Mouse (Mus musculus): Measurements from ENCODE around the gene Nusap1. TPM values are rescaled to one million over a fixed set of nuclear protein-coding genes. Genes with fewer than 3 reads are reported as not detected.
"Not testable (repeated sequence)": the region's sequence is repeated elsewhere in the genome, so short reads cannot be mapped to it uniquely, and the experiment has no call there.

The Nusap1 gene
- polyA plus RNA-seq, 1 experiment from 2014 or later: 18.7 TPM

- Histone ChIP-seq H3K4me1 (replicated peaks; ENCODE audit: control insufficient read depth, insufficient read depth, low read length) (0 out of 2 replicates have a peak, but pooled peaks cover 2% of the 10 kb centered on the region), H3K9me3 (ENCODE audit: control insufficient read depth) (no peaks in the 10 kb centered on the region), H3K36me3 (ENCODE audit: control insufficient read depth, insufficient read depth) (peaks cover 2% of the 10 kb centered on the region; the same call in 1 of the 2 replicates), H3K27me3 (replicated peaks; ENCODE audit: control insufficient read depth, insufficient read depth, low read length) (no peaks in the 10 kb centered on the region), H3K4me3 (ENCODE audit: low read depth, low read length) (no peak overlapping the region), H3K9ac (ENCODE audit: low read depth, low read length) (no peak overlapping the region), H3K27ac (ENCODE audit: low read depth, low read length) (no peak overlapping the region), H3K4me2 (replicated peaks; ENCODE audit: low read depth) (no peak overlapping the region)
- peak; percentile 57 for TF ChIP-seq CTCF (IDR thresholded peaks at IDR 0.05; ENCODE audit: low read depth)
- 88% methylated on average over 3 of the region's 3 CpGs for WGBS
- ATAC-seq: no peak
These were observed 26.9 kb upstream of the Nusap1 start for GRCm38 (mm10) chr2:119591247-119591646.

DNA sequence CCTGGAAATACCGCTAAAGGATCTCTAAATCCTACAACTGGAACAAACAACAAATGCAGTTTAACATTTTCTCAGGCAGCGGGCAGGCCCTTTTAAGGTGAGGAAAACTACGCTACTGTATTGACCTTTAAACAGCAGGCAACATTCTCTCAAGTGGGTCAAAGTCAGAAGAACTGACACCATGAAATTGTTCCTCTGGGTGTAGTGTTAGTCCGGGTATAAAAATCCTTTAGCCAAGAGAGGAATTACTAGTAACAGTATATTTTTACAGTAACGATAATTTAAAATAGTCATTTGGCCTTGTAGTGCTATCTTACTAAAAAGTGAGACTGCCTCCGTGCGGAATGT, 24.4 kb upstream of the Nusap1 start:
- H3K27ac ChIP-seq (ENCODE audit: low read depth, low read length): peak overlapping the region; percentile 94
- ATAC-seq: peak; percentile 60
- peak overlapping the region; percentile 88 for H3K4me3 ChIP-seq (ENCODE audit: low read depth, low read length)
- H3K4me1 ChIP-seq (replicated peaks; ENCODE audit: control insufficient read depth, insufficient read depth, low read length): 0 out of 2 replicates have a peak, but pooled peaks cover 2% of the 10 kb centered on the region
- WGBS: 4% methylated on average over 7 of the region's 7 CpGs
- peak overlapping the region; percentile 64 for H3K4me2 ChIP-seq (replicated peaks; ENCODE audit: low read depth)
- 0 out of 2 replicates have a peak overlapping the region, but pooled peaks have one; percentile 35 for H3K9ac ChIP-seq (ENCODE audit: low read depth, low read length)
- peak; percentile 11; the same call in 1 of the 2 replicates for TF ChIP-seq CTCF (IDR thresholded peaks at IDR 0.05; ENCODE audit: low read depth)
- no peaks in the 10 kb centered on the region for H3K9me3 ChIP-seq (ENCODE audit: control insufficient read depth)
- H3K27me3 ChIP-seq (replicated peaks; ENCODE audit: control insufficient read depth, insufficient read depth, low read length): no peaks in the 10 kb centered on the region
- peaks cover 22% of the 10 kb centered on the region for H3K36me3 ChIP-seq (ENCODE audit: control insufficient read depth, insufficient read depth)

- Histone ChIP-seq H3K4me1 (replicated peaks; ENCODE audit: control insufficient read depth, insufficient read depth, low read length) (0 out of 2 replicates have a peak, but pooled peaks cover 2% of the 10 kb centered on the region), H3K27ac (ENCODE audit: low read depth, low read length) (peak overlapping the region; percentile 94), H3K36me3 (ENCODE audit: control insufficient read depth, insufficient read depth) (peaks cover 27% of the 10 kb centered on the region), H3K27me3 (replicated peaks; ENCODE audit: control insufficient read depth, insufficient read depth, low read length) (no peaks in the 10 kb centered on the region), H3K9me3 (ENCODE audit: control insufficient read depth) (no peaks in the 10 kb centered on the region), H3K9ac (ENCODE audit: low read depth, low read length) (peak overlapping the region; percentile 94), H3K4me3 (ENCODE audit: low read depth, low read length) (peak overlapping the region; percentile 88), H3K4me2 (replicated peaks; ENCODE audit: low read depth) (peak overlapping the region; percentile 64)
- peak; percentile 1; the same call in 1 of the 2 replicates for TF ChIP-seq CTCF (IDR thresholded peaks at IDR 0.05; ENCODE audit: low read depth)
- peak; percentile 93 for ATAC-seq
- under 1% methylated on average over 61 of the region's 61 CpGs for WGBS
These were observed 23.8 kb upstream of the Nusap1 start for GRCm38 (mm10) chr2:119594113-119594981.

GRCm38 (mm10) chr2:119595308-119595707, 22.8 kb upstream of the Nusap1 start:
- peak overlapping the region; percentile 64 for H3K4me2 ChIP-seq (replicated peaks; ENCODE audit: low read depth)
- 0 out of 2 replicates have a peak, but pooled peaks cover 2% of the 10 kb centered on the region for H3K4me1 ChIP-seq (replicated peaks; ENCODE audit: control insufficient read depth, insufficient read depth, low read length)
- H3K27me3 ChIP-seq (replicated peaks; ENCODE audit: control insufficient read depth, insufficient read depth, low read length): no peaks in the 10 kb centered on the region
- TF ChIP-seq CTCF (IDR thresholded peaks at IDR 0.05; ENCODE audit: low read depth): no peak
- peak overlapping the region; percentile 88 for H3K4me3 ChIP-seq (ENCODE audit: low read depth, low read length)
- 18% methylated on average over 4 of the region's 4 CpGs for WGBS
- no peak overlapping the region for H3K27ac ChIP-seq (ENCODE audit: low read depth, low read length)
- no peaks in the 10 kb centered on the region for H3K9me3 ChIP-seq (ENCODE audit: control insufficient read depth)
- peaks cover 33% of the 10 kb centered on the region for H3K36me3 ChIP-seq (ENCODE audit: control insufficient read depth, insufficient read depth)
- no peak for ATAC-seq
- H3K9ac ChIP-seq (ENCODE audit: low read depth, low read length): peak overlapping the region; percentile 94

DNA sequence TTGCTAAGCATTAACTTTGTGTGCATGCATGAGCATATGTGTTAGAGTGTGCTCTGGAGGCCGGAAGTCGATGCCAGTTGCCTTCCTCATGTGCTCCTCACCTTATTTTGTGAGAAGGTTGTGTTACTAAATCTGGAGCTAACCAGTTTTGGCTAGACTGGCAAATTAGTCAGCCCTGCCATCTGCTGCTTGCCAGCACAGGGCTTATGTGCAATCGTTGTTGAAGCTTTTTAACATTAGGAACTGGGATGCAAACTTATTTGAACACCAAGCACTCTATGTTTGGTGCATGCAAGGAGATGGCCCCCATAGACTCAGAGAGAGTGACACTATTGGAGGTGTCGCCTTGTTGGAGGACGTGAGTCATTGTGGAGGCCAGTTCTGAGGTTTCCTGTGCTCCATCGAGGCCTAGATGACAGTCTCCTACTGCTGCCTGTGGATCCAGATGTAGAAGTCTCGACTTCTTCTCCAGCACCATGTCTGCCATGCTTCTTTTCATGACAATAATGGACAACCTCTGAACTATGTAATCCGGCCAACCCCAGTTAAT, 21.2 kb upstream of the Nusap1 start:
- Histone ChIP-seq H3K9ac (ENCODE audit: low read depth, low read length) (no peak overlapping the region), H3K27ac (ENCODE audit: low read depth, low read length) (no peak overlapping the region), H3K36me3 (ENCODE audit: control insufficient read depth, insufficient read depth) (peaks cover 39% of the 10 kb centered on the region), H3K27me3 (replicated peaks; ENCODE audit: control insufficient read depth, insufficient read depth, low read length) (no peaks in the 10 kb centered on the region), H3K4me3 (ENCODE audit: low read depth, low read length) (no peak overlapping the region), H3K4me2 (replicated peaks; ENCODE audit: low read depth) (no peak overlapping the region), H3K4me1 (replicated peaks; ENCODE audit: control insufficient read depth, insufficient read depth, low read length) (0 out of 2 replicates have a peak, but pooled peaks cover 9% of the 10 kb centered on the region), H3K9me3 (ENCODE audit: control insufficient read depth) (no peaks in the 10 kb centered on the region)
- WGBS: 85% methylated on average over 8 of the region's 8 CpGs
- ATAC-seq: no peak
- TF ChIP-seq CTCF (IDR thresholded peaks at IDR 0.05; ENCODE audit: low read depth): no peak

DNA sequence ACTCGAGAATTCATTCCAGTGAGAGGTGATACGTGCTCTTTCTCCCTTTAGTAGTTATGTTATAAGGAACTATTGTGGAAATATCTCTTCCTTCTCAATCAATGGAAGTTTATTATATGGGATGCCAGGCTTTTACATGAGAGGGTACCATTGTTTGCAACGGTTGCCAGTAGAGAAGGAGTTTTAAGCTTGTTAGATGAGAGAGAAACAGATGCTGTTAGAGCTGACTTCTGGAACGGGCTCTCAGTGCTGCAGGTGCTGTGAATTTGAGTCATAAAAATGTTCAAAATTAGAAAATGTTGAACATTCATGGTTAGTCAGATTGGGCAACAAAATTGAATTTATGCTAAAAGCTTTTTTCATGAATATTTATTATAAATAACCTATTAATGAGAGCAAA, 17.1 kb upstream of the Nusap1 start:
- Histone ChIP-seq H3K9me3 (ENCODE audit: control insufficient read depth) (no peaks in the 10 kb centered on the region), H3K4me2 (replicated peaks; ENCODE audit: low read depth) (no peak overlapping the region), H3K27me3 (replicated peaks; ENCODE audit: control insufficient read depth, insufficient read depth, low read length) (no peaks in the 10 kb centered on the region), H3K9ac (ENCODE audit: low read depth, low read length) (no peak overlapping the region), H3K4me3 (ENCODE audit: low read depth, low read length) (no peak overlapping the region), H3K27ac (ENCODE audit: low read depth, low read length) (peak overlapping the region; percentile 41; the same call in 1 of the 2 replicates), H3K36me3 (ENCODE audit: control insufficient read depth, insufficient read depth) (peaks cover 52% of the 10 kb centered on the region), H3K4me1 (replicated peaks; ENCODE audit: control insufficient read depth, insufficient read depth, low read length) (0 out of 2 replicates have a peak, but pooled peaks cover 10% of the 10 kb centered on the region)
- no peak for TF ChIP-seq CTCF (IDR thresholded peaks at IDR 0.05; ENCODE audit: low read depth)
- ATAC-seq: no peak
- WGBS: 81% methylated on average over 4 of the region's 4 CpGs

- not testable (repeated sequence) for H3K9ac ChIP-seq (ENCODE audit: low read depth, low read length); H3K27me3 ChIP-seq (replicated peaks; ENCODE audit: control insufficient read depth, insufficient read depth, low read length); H3K9me3 ChIP-seq (ENCODE audit: control insufficient read depth); H3K4me3 ChIP-seq (ENCODE audit: low read depth, low read length); H3K4me2 ChIP-seq (replicated peaks; ENCODE audit: low read depth); H3K4me1 ChIP-seq (replicated peaks; ENCODE audit: control insufficient read depth, insufficient read depth, low read length)
- peaks cover 51% of the 10 kb centered on the region for H3K36me3 ChIP-seq (ENCODE audit: control insufficient read depth, insufficient read depth)
- H3K27ac ChIP-seq (ENCODE audit: low read depth, low read length): peak overlapping the region; percentile 9; the same call in 1 of the 2 replicates
- WGBS: 40% methylated on average over 3 of the region's 3 CpGs
- peak; percentile 78 for ATAC-seq
These were observed 16.5 kb upstream of the Nusap1 start for GRCm38 (mm10) chr2:119601575-119601974.

Measured in intestine, postnatal 0 days (tissue).